Mouse (Mus musculus) liver, postnatal 0 days (tissue): ENCODE data around the gene Ces2b.

ENCODE experiments used
- CTCF ChIP-seq: sonication (generic); IDR thresholded peaks from 2 replicates; pipeline ENCODE4 v1.5.1; 2016; ENCODE audit warnings: antibody characterized with exemption, low read depth
- EP300 ChIP-seq: IDR thresholded peaks from 2 replicates; pipeline ENCODE4 v1.6.1; 2016; ENCODE audit warnings: antibody characterized with exemption, low read depth, mild to moderate bottlenecking

DNA sequence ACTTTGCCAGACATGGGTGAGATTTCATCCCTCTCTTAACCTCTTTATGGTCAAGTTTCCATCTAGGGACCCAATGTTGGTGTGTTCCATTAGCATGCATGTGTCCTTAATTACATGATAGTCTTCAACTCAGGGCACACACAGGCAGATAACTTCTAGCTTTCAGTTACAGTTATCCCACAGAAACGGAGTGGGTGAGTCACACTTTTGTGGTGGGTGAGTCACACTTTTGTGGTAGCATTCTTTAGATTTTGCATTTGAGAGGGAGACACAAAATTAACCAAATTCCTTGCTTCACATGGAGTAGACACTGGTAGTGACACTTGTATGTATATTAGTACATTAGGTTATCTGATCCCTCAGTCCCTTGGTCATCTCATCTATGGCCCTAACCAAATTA is 44.3 kb upstream of the Ces2b start:
- TF ChIP-seq CTCF, result no peak
- no peak for TF ChIP-seq EP300
